Mouse (Mus musculus) heart, adult 2 months (tissue): ENCODE results near the gene Slfn8. TPM values are rescaled to one million over a fixed set of nuclear protein-coding genes. Genes with fewer than 3 reads are reported as not detected.
"Not testable (repeated sequence)": the region's sequence is repeated elsewhere in the genome, so short reads cannot be mapped to it uniquely, and the experiment has no call there.

ENCODE experiments used
- DNase-seq, 2 experiments: peaks; one replicate each; pipeline ENCODE4 v3.0.0; 2021
- H3K27ac ChIP-seq: fragments of 200-600 bp; 2 replicates; pipeline ENCODE4 v1.8.1; 2022
- H3K27me3 ChIP-seq: fragments of 200-500 bp; 2 replicates; pipeline ENCODE4 v1.6.1; 2012; ENCODE audit warnings: mild to moderate bottlenecking, low read length, inconsistent platforms, mixed read lengths; ENCODE audit not compliant: control insufficient read depth, insufficient read depth
- H3K36me3 ChIP-seq: fragments of 200-500 bp; 2 replicates; pipeline ENCODE4 v1.6.1; 2012; ENCODE audit warnings: low read length, inconsistent platforms; ENCODE audit not compliant: control insufficient read depth, insufficient read depth
- H3K4me1 ChIP-seq: fragments of 200-500 bp; 2 replicates; pipeline ENCODE4 v1.6.1; 2011; ENCODE audit warnings: low read length; ENCODE audit not compliant: control insufficient read depth, insufficient read depth
- H3K4me3 ChIP-seq: fragments of 200-600 bp; 2 replicates; pipeline ENCODE4 v1.8.1; 2022
- H3K79me2 ChIP-seq: fragments of 200-500 bp; replicated peaks from 2 replicates; pipeline ENCODE4 v1.6.1; 2012; ENCODE audit warnings: mild to moderate bottlenecking, inconsistent platforms, low read length, moderate library complexity, mixed read lengths; ENCODE audit not compliant: control insufficient read depth, insufficient read depth
- H3K9ac ChIP-seq: fragments of 200-500 bp; 2 replicates; pipeline ENCODE4 v1.6.1; 2012; ENCODE audit warnings: low read depth, mild to moderate bottlenecking, control low read depth, inconsistent platforms, low read length, mixed read lengths
- CTCF ChIP-seq: fragments of 200-600 bp; IDR thresholded peaks from 2 replicates; pipeline ENCODE4 v1.8.1; 2022; ENCODE audit warnings: antibody characterized with exemption, mild to moderate bottlenecking, moderate library complexity
- EP300 ChIP-seq: fragments of 200-500 bp; IDR thresholded peaks from 2 replicates; pipeline ENCODE4 v1.6.1; 2011; ENCODE audit warnings: low read depth, low read length, control low read depth; ENCODE audit not compliant: insufficient read depth
- POLR2A ChIP-seq: fragments of 200-500 bp; IDR thresholded peaks from 2 replicates; pipeline ENCODE4 v1.6.1; 2011; ENCODE audit warnings: mild to moderate bottlenecking, low read depth, low read length, control low read depth; ENCODE audit not compliant: insufficient read depth
- WGBS: fragments of 180-500 bp; shearing (Covaris S2); methylation state at CpG from one replicate; pipeline ENCODE4 v1.1.7; 2018; 5-methylcytosine and 5-hydroxymethylcytosine counted together
- intact Hi-C: fragments of 180-260 bp; cut with DNase I; formaldehyde crosslinking; loops from one replicate; pipeline ENCODE4 v1.15.1; 2025
- polyA plus RNA-seq: library from polyadenylated mRNA; depleted of rRNA; stranded (reverse); fragments of >200 nt; gene quantifications from 2 replicates; pipeline ENCODE4 v1.2.3, GENCODE M21; 2012
- total RNA-seq, 2 experiments: library from RNA; stranded (reverse); gene quantifications; 2 replicates each; pipeline ENCODE4 v1.2.3; 2021

Gene Slfn8
- total and polyA plus RNA-seq, 3 experiments = 0.47 to 0.91 (median 0.51) TPM

GRCm38 (mm10) chr11:83043891-83044290 is 23.3 kb upstream of the Slfn8 start:
- Histone ChIP-seq H3K9ac (no peak overlapping the region), H3K79me2 (no peaks in the 10 kb centered on the region), H3K4me3 (no peak overlapping the region), H3K4me1 (no peaks in the 10 kb centered on the region), H3K36me3 (no peaks in the 10 kb centered on the region), H3K27me3 (no peaks in the 10 kb centered on the region), H3K27ac (no peak overlapping the region)
- WGBS = 69% methylated on average over 4 of the region's 4 CpGs
- intact Hi-C loops = loop anchor here (5.0 kb wide), 1 partner anchor 132 kb away; the partner anchor contains the start of gene Unc45b
- no peak for DNase-seq
- TF ChIP-seq CTCF = no peak
- no peak for TF ChIP-seq POLR2A
- no peak for TF ChIP-seq EP300

GRCm38 (mm10) chr11:83041000-83041399 is 20.4 kb upstream of the Slfn8 start:
- intact Hi-C loops = loop anchor here (5.0 kb wide), 1 partner anchor 129 kb away; the partner anchor contains the start of gene Unc45b
- DNase-seq = no peak

GRCm38 (mm10) chr11:83040325-83040724 is 19.7 kb upstream of the Slfn8 start:
- intact Hi-C loops = loop anchor here (5.0 kb wide), 1 partner anchor 128 kb away; the partner anchor contains the start of gene Unc45b
- WGBS = 34% methylated on average over 1 of the region's 1 CpGs
- no peaks in the 10 kb centered on the region for H3K36me3 ChIP-seq
- DNase-seq = no peak
- no peak overlapping the region for H3K27ac ChIP-seq
- TF ChIP-seq EP300 = no peak
- TF ChIP-seq POLR2A = no peak
- TF ChIP-seq CTCF = no peak
- peak overlapping the region; percentile 23; the same call in 1 of the 2 replicates for H3K4me3 ChIP-seq
- H3K79me2 ChIP-seq = no peaks in the 10 kb centered on the region
- H3K27me3 ChIP-seq = no peaks in the 10 kb centered on the region
- no peak overlapping the region for H3K9ac ChIP-seq
- no peaks in the 10 kb centered on the region for H3K4me1 ChIP-seq

More at GRCm38 (mm10) chr11:83041000-83041399, 20.4 kb upstream of the Slfn8 start:
- Histone ChIP-seq H3K4me3 (no peak overlapping the region), H3K79me2 (no peaks in the 10 kb centered on the region), H3K9ac (no peak overlapping the region), H3K36me3 (no peaks in the 10 kb centered on the region), H3K27me3 (no peaks in the 10 kb centered on the region), H3K27ac (no peak overlapping the region), H3K4me1 (no peaks in the 10 kb centered on the region)
- TF ChIP-seq CTCF = no peak
- no peak for TF ChIP-seq EP300
- no peak for TF ChIP-seq POLR2A

- H3K27me3 ChIP-seq = no peaks in the 10 kb centered on the region
- peak overlapping the region; percentile 23; the same call in 1 of the 2 replicates for H3K4me3 ChIP-seq
- no peak for DNase-seq
- no peaks in the 10 kb centered on the region for H3K4me1 ChIP-seq
- no peaks in the 10 kb centered on the region for H3K79me2 ChIP-seq
- H3K27ac ChIP-seq = no peak overlapping the region
- TF ChIP-seq POLR2A (no peak), CTCF (no peak), EP300 (no peak)
- no peak overlapping the region for H3K9ac ChIP-seq
- intact Hi-C loops = loop anchor here (5.0 kb wide), 1 partner anchor 127 kb away; the partner anchor contains the start of gene Unc45b
- 15% methylated on average over 19 of the region's 19 CpGs for WGBS
- H3K36me3 ChIP-seq = no peaks in the 10 kb centered on the region
Measured at GRCm38 (mm10) chr11:83039796-83040195, 19.2 kb upstream of the Slfn8 start.

- H3K79me2 ChIP-seq = no peaks in the 10 kb centered on the region
- no peaks in the 10 kb centered on the region for H3K4me1 ChIP-seq
- H3K27me3 ChIP-seq = no peaks in the 10 kb centered on the region
- WGBS = 75% methylated on average over 1 of the region's 1 CpGs
- TF ChIP-seq POLR2A (no peak), CTCF (no peak), EP300 (no peak)
- H3K36me3 ChIP-seq = no peaks in the 10 kb centered on the region
- H3K9ac ChIP-seq = no peak overlapping the region
- no peak for DNase-seq
- intact Hi-C loops = no loop called here
- no peak overlapping the region for H3K27ac ChIP-seq
- no peak overlapping the region for H3K4me3 ChIP-seq
Measured at GRCm38 (mm10) chr11:83039156-83039555, 18.5 kb upstream of the Slfn8 start.

GRCm38 (mm10) chr11:83038686-83039085 is 18.1 kb upstream of the Slfn8 start:
- intact Hi-C loops = loop anchor here (1.0 kb wide), 1 partner anchor 20 kb away; no protein-coding TSS in a partner anchor
- H3K4me1 ChIP-seq, DNase-seq, H3K9ac ChIP-seq, H3K27me3 ChIP-seq, H3K79me2 ChIP-seq, H3K27ac ChIP-seq, H3K36me3 ChIP-seq, H3K4me3 ChIP-seq: not testable (repeated sequence)
- whole genome bisulfite sequencing = 82% methylated on average over 3 of the region's 3 CpGs

- not testable (repeated sequence) for H3K36me3 ChIP-seq, H3K27me3 ChIP-seq, H3K79me2 ChIP-seq, H3K4me1 ChIP-seq
- peak; percentile 4 to 28 for DNase-seq
- peak overlapping the region; percentile 43 for H3K27ac ChIP-seq
- intact Hi-C loops = loop anchor here (2.0 kb wide), 1 partner anchor 59 kb away; no protein-coding TSS in a partner anchor
- 61% methylated on average over 18 of the region's 18 CpGs for WGBS
- peak overlapping the region; percentile 13; the same call in 1 of the 2 replicates for H3K4me3 ChIP-seq
- H3K9ac ChIP-seq = peak overlapping the region; percentile 46
Measured at GRCm38 (mm10) chr11:83019561-83020519, 770 bp downstream of the Slfn8 start.
